In the genomic region with DNA sequence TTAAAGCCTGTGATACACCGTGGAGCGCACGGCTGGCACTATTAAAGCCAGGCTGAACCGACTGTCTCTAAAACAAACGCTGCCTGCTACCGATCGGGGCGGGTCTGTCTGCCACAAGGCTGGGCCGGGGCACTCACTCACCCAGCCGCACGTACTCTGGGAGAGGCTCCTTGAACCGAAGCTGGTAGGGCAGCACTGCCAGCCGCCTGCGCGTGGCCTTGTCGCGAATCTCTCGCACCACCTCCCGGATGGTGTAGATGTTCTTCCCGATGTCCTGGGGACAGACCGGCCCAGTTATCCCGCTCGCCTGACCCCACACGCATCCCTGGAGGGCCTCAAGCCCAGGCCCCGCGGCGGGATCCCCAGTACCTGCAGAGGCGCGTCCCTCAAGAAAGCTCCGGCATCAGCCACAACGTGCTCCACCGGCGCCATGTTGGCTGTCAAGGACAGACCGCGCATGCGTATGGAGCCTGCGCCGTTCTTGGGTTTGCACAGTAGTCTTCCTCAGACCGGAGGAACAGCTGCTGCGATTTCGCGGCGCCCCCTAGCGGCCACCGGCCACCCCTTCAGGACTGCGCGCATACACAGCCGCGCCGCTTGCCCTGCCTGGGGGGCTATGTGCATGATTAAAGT, we compare ENCODE assay signal across 8 mouse cellular contexts. TPM values are rescaled to one million over a fixed set of nuclear protein-coding genes. Genes with fewer than 3 reads are reported as not detected.
DNase-seq lines count a peak whose midpoint lies in the region; ATAC-seq lines count a peak whose summit lies in the region.

A gene (minus strand): TSS at position 455 of the 633 bp plus-strand sequence.

- intact Hi-C loops in gastrocnemius, postnatal 14 days (cut with DNase I; ENCODE audit: low total_unique reads) = loop anchor here (5.0 kb wide), 1 partner anchor 37 kb away; no protein-coding TSS in a partner anchor
- intact Hi-C loops in left cerebral cortex, postnatal 10 days (cut with DNase I) = loop anchor here (5.0 kb wide), 2 partner anchors 37 to 322 kb away; no protein-coding TSS in a partner anchor

- peak; percentile 94 for ATAC-seq in inflammation-experienced regulatory T-cells, adult 6 months
- ATAC-seq in megakaryocyte-erythroid progenitor cell, adult 5-6 weeks (replicated peaks; ENCODE audit: low FRiP score, low TSS enrichment, poor library complexity, severe bottlenecking) = peak; percentile 94

- DNase-seq in adipocyte (ENCODE audit: low spot score) = peak; percentile 99
- peak; percentile 99 for DNase-seq in embryo, embryonic 10 days (ENCODE audit: low spot score)
- peak; percentile 98 for DNase-seq in gastrocnemius, postnatal 14 days
- peak; percentile 93 to 98 for DNase-seq in left cerebral cortex, postnatal 10 days (ENCODE audit: extremely low spot score in 1 of 2, low spot score in 2 of 2)
- DNase-seq in right cerebral cortex, postnatal 25 days = peak; percentile 95
- DNase-seq in urinary bladder, postnatal 4 days (ENCODE audit: low spot score in 2 of 2) = peak; percentile 94 to 98

RNA-seq across cellular contexts. Expression of the gene that starts here (rescaled TPM):
- 10 to 100 TPM; 17.4 to 18.6 TPM for total RNA-seq in gastrocnemius, postnatal 14 days (2021)
- 10 to 100 TPM; 46.3 to 77.0 (median 59.8) TPM for polyA plus RNA-seq in inflammation-experienced regulatory T-cells, adult 6 months (2017; shearing (Covaris generic))
- total RNA-seq in left cerebral cortex, postnatal 10 days (2021) = 10 to 100 TPM; 32.7 to 38.0 TPM
- total RNA-seq in megakaryocyte-erythroid progenitor cell, adult 5-6 weeks (2014; fragmentation: Nextera tagmentation) = 78.1 and 79.8 TPM in 2 replicates
- 46.1 and 50.2 TPM in 2 replicates for total RNA-seq in megakaryocyte-erythroid progenitor cell, adult 5-6 weeks (2017)

Comparison
In these comparisons a context has a peak if more than half of its experiments do, and no peak if none do; other contexts are left out.
1. Peak in every context shown above with its lines: DNase-seq and ATAC-seq.